ENCODE assay signal across 8 mouse cellular contexts in genomic region chr16:33684703-33685701, GRCm38 (mm10). TPM values are rescaled to one million over a fixed set of nuclear protein-coding genes. Genes with fewer than 3 reads are reported as not detected.
DNase-seq lines count a peak whose midpoint lies in the region; ATAC-seq and TF ChIP-seq lines count a peak whose summit lies in the region.

No protein-coding gene starts in this region.

- H3K36me3 ChIP-seq in lung, embryonic 14.5 days (ENCODE audit: insufficient read depth): no peaks in the 10 kb centered on the region
- peaks cover 7% of the 10 kb centered on the region for H3K36me3 ChIP-seq in heart, embryonic 13.5 days
- H3K36me3 ChIP-seq in liver, adult 2 months (ENCODE audit: control insufficient read depth, insufficient read depth, low read length): no peaks in the 10 kb centered on the region
- H3K36me3 ChIP-seq in neural tube, embryonic 13.5 days: no peaks in the 10 kb centered on the region

- H3K4me2 ChIP-seq in lung, embryonic 14.5 days: peak overlapping the region; percentile 76
- H3K4me2 ChIP-seq in heart, embryonic 13.5 days: peak overlapping the region; percentile 90
- peak overlapping the region; percentile 89 for H3K4me2 ChIP-seq in neural tube, embryonic 13.5 days

- TF ChIP-seq POLR2A in liver, adult 2 months (IDR thresholded peaks at IDR 0.05; ENCODE audit: extremely low read depth, insufficient read depth, low read length): no peak

- H3K4me1 ChIP-seq in lung, embryonic 14.5 days (ENCODE audit: insufficient read depth): peaks cover 11% of the 10 kb centered on the region; the same call in 1 of the 2 replicates
- peaks cover 67% of the 10 kb centered on the region for H3K4me1 ChIP-seq in heart, embryonic 13.5 days
- peaks cover 2% of the 10 kb centered on the region; the same call in 1 of the 2 replicates for H3K4me1 ChIP-seq in liver, adult 2 months (ENCODE audit: control insufficient read depth, insufficient read depth, low read length)
- peaks cover 52% of the 10 kb centered on the region for H3K4me1 ChIP-seq in neural tube, embryonic 13.5 days (replicated peaks)

- under 1% methylated on average over 46 of the region's 46 CpGs for WGBS in lung, embryonic 14.5 days
- 2% methylated on average over 46 of the region's 46 CpGs for WGBS in heart, embryonic 13.5 days
- WGBS in liver, adult 2 months: under 1% methylated on average over 46 of the region's 46 CpGs
- WGBS in neural tube, embryonic 13.5 days: under 1% methylated on average over 35 of the region's 46 CpGs

- DNase-seq in lung, embryonic 14.5 days: peak; percentile 46
- no peak for DNase-seq in lung, postnatal 25 days (ENCODE audit: low spot score)
- DNase-seq in cerebellum, postnatal 14 days: peak; percentile 43 to 48
- DNase-seq in liver, adult 2 months (ENCODE audit: extremely low read depth, low read depth, low spot score): peak; percentile 42
- no peak for DNase-seq in frontal cortex, postnatal 25 days (ENCODE audit: low spot score in 2 of 2)

- no peak for TF ChIP-seq CTCF in lung, embryonic 14.5 days (IDR thresholded peaks at IDR 0.05; ENCODE audit: low read depth)
- no peak for TF ChIP-seq CTCF in liver, adult 2 months (IDR thresholded peaks at IDR 0.05; ENCODE audit: low read depth, low read length)

- no peaks in the 10 kb centered on the region for H3K27me3 ChIP-seq in lung, embryonic 14.5 days (ENCODE audit: insufficient read depth, low read length)
- no peaks in the 10 kb centered on the region for H3K27me3 ChIP-seq in heart, embryonic 13.5 days (replicated peaks)
- no peaks in the 10 kb centered on the region for H3K27me3 ChIP-seq in liver, adult 2 months (ENCODE audit: control insufficient read depth, insufficient read depth, low read length)
- no peaks in the 10 kb centered on the region for H3K27me3 ChIP-seq in neural tube, embryonic 13.5 days

- ATAC-seq in lung, embryonic 14.5 days (ENCODE audit: insufficient read depth): peak; percentile 58; the same call in 1 of the 2 replicates
- no peak for ATAC-seq in heart, embryonic 13.5 days (ENCODE audit: extremely low read depth, insufficient number of reproducible peaks, low FRiP score, low TSS enrichment)
- peak; percentile 26; the same call in 1 of the 2 replicates for ATAC-seq in neural tube, embryonic 13.5 days (ENCODE audit: low read depth)
- no peak for ATAC-seq in megakaryocyte-erythroid progenitor cell, adult 5-6 weeks (replicated peaks; ENCODE audit: low FRiP score, low TSS enrichment, poor library complexity, severe bottlenecking)

- H3K79me2 ChIP-seq in liver, adult 2 months (ENCODE audit: control insufficient read depth, insufficient read depth, low read length): peaks cover 3% of the 10 kb centered on the region; the same call in 1 of the 2 replicates

- H3K4me3 ChIP-seq in lung, embryonic 14.5 days (ENCODE audit: low read depth, low read length): peak overlapping the region; percentile 83
- peak overlapping the region; percentile 95 for H3K4me3 ChIP-seq in heart, embryonic 13.5 days
- peak overlapping the region; percentile 85 for H3K4me3 ChIP-seq in liver, adult 2 months (ENCODE audit: insufficient read depth, low read depth, low read length)
- peak overlapping the region; percentile 84 for H3K4me3 ChIP-seq in neural tube, embryonic 13.5 days

- H3K9me3 ChIP-seq in lung, embryonic 14.5 days (ENCODE audit: low read depth, low read length): no peaks in the 10 kb centered on the region
- H3K9me3 ChIP-seq in heart, embryonic 13.5 days: no peaks in the 10 kb centered on the region
- no peaks in the 10 kb centered on the region for H3K9me3 ChIP-seq in neural tube, embryonic 13.5 days

- peak overlapping the region; percentile 79 for H3K9ac ChIP-seq in lung, embryonic 14.5 days
- H3K9ac ChIP-seq in heart, embryonic 13.5 days: peak overlapping the region; percentile 99
- H3K9ac ChIP-seq in liver, adult 2 months (ENCODE audit: low read depth, low read length): peak overlapping the region; percentile 94
- H3K9ac ChIP-seq in neural tube, embryonic 13.5 days: peak overlapping the region; percentile 92

- H3K27ac ChIP-seq in lung, embryonic 14.5 days (ENCODE audit: low read depth): peak overlapping the region; percentile 86
- H3K27ac ChIP-seq in heart, embryonic 13.5 days (replicated peaks): peak overlapping the region; percentile 90
- peak overlapping the region; percentile 49 for H3K27ac ChIP-seq in liver, adult 2 months (replicated peaks; ENCODE audit: insufficient read depth, low read depth, low read length)
- peak overlapping the region; percentile 79 for H3K27ac ChIP-seq in neural tube, embryonic 13.5 days (replicated peaks)

RNA-seq across cellular contexts. Expression of gene Heg1, which starts 0.8 kb away (rescaled TPM):
- 24.4 and 25.4 TPM in 2 replicates for polyA plus RNA-seq in lung, embryonic 14.5 days (2014; fragmentation: Nextera tagmentation; extraction: Ambion mirVana)
- polyA plus RNA-seq in heart, embryonic 13.5 days (2015; fragmentation: Nextera tagmentation; extraction: Ambion mirVana): 32.3 and 33.7 TPM in 2 replicates
- total RNA-seq in liver, adult 2 months (2014; rRNA removed): 8.6 and 12.6 TPM in 2 replicates
- polyA plus RNA-seq in liver, adult 2 months (2012; rRNA removed): 5.7 and 5.8 TPM in 2 replicates
- 9.6 and 12.6 TPM in 2 replicates for polyA plus RNA-seq in neural tube, embryonic 13.5 days (2015; fragmentation: Nextera tagmentation; extraction: Ambion mirVana)
- 54.2 and 70.0 TPM in 2 replicates for total RNA-seq in megakaryocyte-erythroid progenitor cell, adult 5-6 weeks (2014; fragmentation: Nextera tagmentation)
- total RNA-seq in megakaryocyte-erythroid progenitor cell, adult 5-6 weeks (2017): 88.3 and 91.5 TPM in 2 replicates

Comparison
In these comparisons a context has a peak if more than half of its experiments do, and no peak if none do; other contexts are left out.
1. DNase-seq: peak in lung, embryonic 14.5 days (single experiment), cerebellum, postnatal 14 days (2 of 2) and liver, adult 2 months (single experiment); none in lung, postnatal 25 days (single experiment) and frontal cortex, postnatal 25 days (0 of 2).
2. ATAC-seq: peak in lung, embryonic 14.5 days (single experiment) and neural tube, embryonic 13.5 days (single experiment); none in heart, embryonic 13.5 days (single experiment) and megakaryocyte-erythroid progenitor cell, adult 5-6 weeks (single experiment).
3. Peak in every context shown above with its lines, with median percentiles within 50 percentile points of each other: H3K27ac ChIP-seq, H3K4me2 ChIP-seq, H3K4me3 ChIP-seq and H3K9ac ChIP-seq.